Mouse (Mus musculus) heart, embryonic 16.5 days (tissue): ENCODE measurements around the gene Nelfa. TPM values are rescaled to one million over a fixed set of nuclear protein-coding genes. Genes with fewer than 3 reads are reported as not detected.
"Not testable (repeated sequence)": the region's sequence is repeated elsewhere in the genome, so short reads cannot be mapped to it uniquely, and the experiment has no call there.

Experiments
- ATAC-seq: fragments of 200-750 bp; cut with Nextera tagmentation; replicated peaks from 2 replicates; pipeline ENCODE4 v1.8.0; 2017; ENCODE audit warnings: moderate number of reproducible peaks; ENCODE audit not compliant: insufficient read depth, low FRiP score; ENCODE audit errors: extremely low read depth
- H3K27ac ChIP-seq: fragments of 300-500 bp; sonication (generic); 2 replicates; pipeline ENCODE4 v1.5.1; 2014; ENCODE audit warnings: mild to moderate bottlenecking, low read length, control low read depth, moderate library complexity
- H3K27me3 ChIP-seq: fragments of 300-500 bp; sonication (generic); 2 replicates; pipeline ENCODE4 v1.6.1; 2014; ENCODE audit warnings: low read length, mixed read lengths; ENCODE audit not compliant: control insufficient read depth, insufficient read depth
- H3K36me3 ChIP-seq: fragments of 300-500 bp; sonication (generic); 2 replicates; pipeline ENCODE4 v1.6.1; 2014; ENCODE audit not compliant: control insufficient read depth, insufficient read depth
- H3K4me1 ChIP-seq: fragments of 300-500 bp; sonication (generic); 2 replicates; pipeline ENCODE4 v1.6.1; 2014; ENCODE audit warnings: low read length, mixed read lengths; ENCODE audit not compliant: control insufficient read depth, insufficient read depth
- H3K4me2 ChIP-seq: fragments of 300-500 bp; sonication (generic); 2 replicates; pipeline ENCODE4 v1.6.1; 2014; ENCODE audit warnings: low read depth, mild to moderate bottlenecking, control low read depth, low read length
- H3K4me3 ChIP-seq: fragments of 300-500 bp; sonication (generic); 2 replicates; pipeline ENCODE4 v1.5.1; 2014; ENCODE audit warnings: mild to moderate bottlenecking, control low read depth, low read length
- H3K9ac ChIP-seq: fragments of 300-500 bp; sonication (generic); 2 replicates; pipeline ENCODE4 v1.6.1; 2014; ENCODE audit warnings: low read length, control low read depth
- H3K9me3 ChIP-seq: fragments of 300-500 bp; sonication (generic); replicated peaks from 2 replicates; pipeline ENCODE4 v1.6.1; 2016; ENCODE audit warnings: low read length; ENCODE audit not compliant: control insufficient read depth
- WGBS: fragments of 180-500 bp; shearing (Covaris S2); extraction: QIAGEN DNeasy Blood & Tissue Kit; methylation state at CpG from one replicate; pipeline ENCODE4 v1.1.7; 2014; 5-methylcytosine and 5-hydroxymethylcytosine counted together
- polyA plus RNA-seq: library from polyadenylated mRNA; unstranded; fragments of >200 nt; fragmentation: Nextera tagmentation; extraction: Ambion mirVana; gene quantifications from 2 replicates; pipeline ENCODE4 v1.2.1, GENCODE M21; 2015

Gene Nelfa
- polyA plus RNA-seq, 1 experiment from 2014 or later, result 32.9 TPM

- no peak overlapping the region for H3K27ac ChIP-seq
- no peak overlapping the region for H3K9ac ChIP-seq
- H3K27me3 ChIP-seq, result no peaks in the 10 kb centered on the region
- ATAC-seq, result no peak
- H3K4me1 ChIP-seq, result no peaks in the 10 kb centered on the region
- peak overlapping the region; percentile 10; the same call in 1 of the 2 replicates for H3K4me3 ChIP-seq
- H3K9me3 ChIP-seq, result peaks cover 14% of the 10 kb centered on the region
- 0 out of 2 replicates have a peak overlapping the region, but pooled peaks have one; percentile 29 for H3K4me2 ChIP-seq
- no peaks in the 10 kb centered on the region for H3K36me3 ChIP-seq
- WGBS, result 83% methylated on average over 17 of the region's 17 CpGs
Observed at GRCm38 (mm10) chr5:33953471-33954185, 17.4 kb upstream of the Nelfa start.

- H3K9ac ChIP-seq, result no peak overlapping the region
- H3K4me2 ChIP-seq, result no peak overlapping the region
- 86% methylated on average over 4 of the region's 4 CpGs for WGBS
- no peak overlapping the region for H3K27ac ChIP-seq
- H3K9me3 ChIP-seq, result peaks cover 12% of the 10 kb centered on the region
- no peaks in the 10 kb centered on the region for H3K36me3 ChIP-seq
- no peak overlapping the region for H3K4me3 ChIP-seq
- no peaks in the 10 kb centered on the region for H3K27me3 ChIP-seq
- H3K4me1 ChIP-seq, result no peaks in the 10 kb centered on the region
- ATAC-seq, result no peak
Observed at GRCm38 (mm10) chr5:33948314-33948713, 12.1 kb upstream of the Nelfa start.

DNA sequence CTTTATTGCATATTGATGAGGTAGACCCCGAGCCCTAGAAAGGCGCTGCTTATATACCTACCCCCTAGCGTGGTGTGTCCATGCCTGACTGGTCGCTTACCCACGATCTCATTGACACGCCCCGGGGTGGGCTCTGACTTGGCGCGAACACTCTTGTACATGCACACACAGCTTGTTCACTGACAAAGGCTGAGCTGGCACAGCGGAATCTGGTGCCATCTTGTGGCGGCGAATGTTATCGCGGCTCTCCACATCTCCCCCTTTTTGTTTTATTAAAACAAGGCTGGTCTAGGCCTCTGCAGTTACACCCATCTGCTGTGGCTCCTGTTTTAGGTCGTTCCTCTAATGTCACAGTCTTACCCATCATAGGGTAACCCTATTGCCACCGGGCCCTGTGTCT lies 10.8 kb upstream of the Nelfa start:
- not testable (repeated sequence) for H3K9ac ChIP-seq, H3K4me1 ChIP-seq, H3K36me3 ChIP-seq, H3K4me3 ChIP-seq, ATAC-seq, H3K27ac ChIP-seq, H3K4me2 ChIP-seq, H3K27me3 ChIP-seq
- H3K9me3 ChIP-seq, result peaks cover 11% of the 10 kb centered on the region; the same call in 1 of the 2 replicates
- WGBS, result 87% methylated on average over 16 of the region's 16 CpGs

- Histone ChIP-seq H3K9me3 (peaks cover 6% of the 10 kb centered on the region; the same call in 1 of the 2 replicates), H3K4me1 (peaks cover 19% of the 10 kb centered on the region), H3K4me2 (no peak overlapping the region), H3K27me3 (no peaks in the 10 kb centered on the region), H3K4me3 (no peak overlapping the region), H3K36me3 (peaks cover 11% of the 10 kb centered on the region; the same call in 1 of the 2 replicates), H3K27ac (no peak overlapping the region), H3K9ac (no peak overlapping the region)
- ATAC-seq, result no peak
- WGBS, result 68% methylated on average over 3 of the region's 3 CpGs
Observed at GRCm38 (mm10) chr5:33938448-33938847, 2.2 kb upstream of the Nelfa start.

DNA sequence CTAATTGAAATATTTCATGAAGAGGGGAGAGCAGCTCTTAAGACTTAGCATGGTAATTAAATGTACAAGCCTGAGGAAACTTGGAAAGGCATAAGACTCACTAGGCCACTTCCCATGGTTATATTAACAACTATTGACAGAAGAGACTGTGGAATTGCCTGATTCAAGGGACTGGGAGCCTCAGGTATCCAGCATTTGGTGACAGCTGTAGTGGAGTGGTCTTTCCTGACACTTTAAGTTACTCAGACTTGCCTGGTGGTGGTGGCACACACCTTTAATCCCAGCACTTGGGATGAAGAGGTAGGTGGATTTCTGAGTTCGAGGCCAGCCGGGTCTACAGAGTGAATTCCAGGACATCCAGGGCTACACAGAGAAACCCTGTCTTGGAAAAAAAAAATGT lies 1.0 kb upstream of the Nelfa start:
- Histone ChIP-seq H3K4me3 (no peak overlapping the region; the same call in 1 of the 2 replicates), H3K9ac (peak overlapping the region; percentile 79), H3K9me3 (peaks cover 5% of the 10 kb centered on the region; the same call in 1 of the 2 replicates), H3K27me3 (no peaks in the 10 kb centered on the region), H3K36me3 (peaks cover 14% of the 10 kb centered on the region), H3K27ac (no peak overlapping the region), H3K4me2 (peak overlapping the region; percentile 91), H3K4me1 (peaks cover 19% of the 10 kb centered on the region)
- 95% methylated on average over 2 of the region's 2 CpGs for WGBS
- ATAC-seq, result no peak

DNA sequence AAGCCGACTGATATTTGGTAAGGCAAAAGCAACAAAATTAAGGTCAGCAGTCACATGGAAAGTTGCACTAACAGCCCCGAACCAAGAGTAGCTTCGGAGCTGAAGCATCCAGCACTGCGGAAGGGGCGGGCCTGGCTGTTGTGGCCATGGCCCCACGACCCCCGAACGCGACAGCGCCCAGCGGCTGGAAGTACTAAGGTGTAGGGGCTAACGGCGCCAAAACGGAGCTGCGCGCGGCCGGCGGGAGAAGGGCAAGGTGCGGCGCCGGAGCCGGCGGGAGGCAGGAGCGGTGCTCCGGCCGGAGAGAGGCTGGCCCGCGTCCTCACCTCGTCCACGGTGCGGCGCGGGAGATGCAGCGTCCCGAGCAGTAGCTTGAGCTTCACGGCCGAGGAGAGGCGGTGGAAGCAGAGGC lies 507 bp downstream of the Nelfa start:
- peak; percentile 52 for ATAC-seq
- peak overlapping the region; percentile 57 for H3K4me2 ChIP-seq
- peaks cover 19% of the 10 kb centered on the region for H3K4me1 ChIP-seq
- H3K9me3 ChIP-seq, result no peaks in the 10 kb centered on the region
- WGBS, result under 1% methylated on average over 39 of the region's 39 CpGs
- H3K27me3 ChIP-seq, result no peaks in the 10 kb centered on the region
- H3K27ac ChIP-seq, result peak overlapping the region; percentile 94
- H3K4me3 ChIP-seq, result peak overlapping the region; percentile 98
- H3K9ac ChIP-seq, result peak overlapping the region; percentile 95
- peaks cover 16% of the 10 kb centered on the region for H3K36me3 ChIP-seq

DNA sequence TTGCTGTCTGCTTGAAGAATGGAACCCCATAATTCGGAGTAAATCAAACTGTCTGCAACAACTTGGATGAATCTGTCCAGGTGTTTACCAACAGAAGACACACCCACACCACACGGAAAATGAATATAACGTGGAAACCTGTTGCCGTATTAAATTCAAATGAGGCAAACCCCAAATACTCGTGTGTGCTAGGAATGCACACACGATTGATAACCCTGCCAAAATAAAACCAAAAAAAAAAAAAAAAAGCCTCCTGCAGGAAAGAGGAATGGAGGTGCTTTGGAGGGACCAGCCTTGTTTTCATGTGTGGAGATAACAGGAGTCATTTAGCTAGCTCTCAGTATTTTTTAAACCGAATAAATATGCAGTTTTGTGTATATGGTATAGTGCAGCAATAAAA lies 1.3 kb downstream of the Nelfa start:
- ATAC-seq, result no peak
- H3K9me3 ChIP-seq, result no peaks in the 10 kb centered on the region
- H3K36me3 ChIP-seq, result peaks cover 17% of the 10 kb centered on the region
- H3K4me1 ChIP-seq, result peaks cover 19% of the 10 kb centered on the region
- peak overlapping the region; percentile 57 for H3K4me2 ChIP-seq
- WGBS, result 65% methylated on average over 7 of the region's 7 CpGs
- H3K27me3 ChIP-seq, result no peaks in the 10 kb centered on the region
- H3K9ac ChIP-seq, result no peak overlapping the region; the same call in 1 of the 2 replicates
- no peak overlapping the region for H3K27ac ChIP-seq
- H3K4me3 ChIP-seq, result peak overlapping the region; percentile 98

- Histone ChIP-seq H3K4me3 (no peak overlapping the region), H3K9ac (no peak overlapping the region), H3K4me2 (peak overlapping the region; percentile 24; the same call in 1 of the 2 replicates), H3K4me1 (peaks cover 19% of the 10 kb centered on the region), H3K27ac (no peak overlapping the region), H3K36me3 (peaks cover 21% of the 10 kb centered on the region), H3K9me3 (peaks cover 3% of the 10 kb centered on the region; the same call in 1 of the 2 replicates), H3K27me3 (no peaks in the 10 kb centered on the region)
- 79% methylated on average over 2 of the region's 2 CpGs for WGBS
- ATAC-seq, result no peak
Observed at GRCm38 (mm10) chr5:33934081-33934480, 2.1 kb downstream of the Nelfa start.

DNA sequence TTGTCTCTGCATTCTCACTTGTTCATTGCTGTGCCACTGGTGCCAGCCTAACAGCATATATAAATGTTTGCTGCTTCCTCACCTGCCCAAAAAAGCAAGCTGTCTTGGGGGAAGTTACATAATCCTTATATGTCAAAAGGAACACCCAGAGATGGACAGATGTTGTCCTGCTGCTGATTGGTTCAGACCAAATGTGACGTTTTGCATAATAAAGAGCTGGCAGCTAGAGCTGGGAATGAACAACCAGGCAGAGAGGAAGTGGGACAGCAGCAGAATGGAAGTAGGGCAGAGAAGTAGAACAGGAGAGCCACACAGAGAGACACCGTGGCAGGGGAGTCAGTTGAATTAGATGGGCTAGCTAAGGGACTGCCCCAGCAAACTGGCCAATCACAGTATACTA lies 3.8 kb downstream of the Nelfa start:
- Histone ChIP-seq H3K9ac (no peak overlapping the region), H3K27ac (no peak overlapping the region), H3K4me1 (peaks cover 19% of the 10 kb centered on the region), H3K4me3 (no peak overlapping the region), H3K27me3 (no peaks in the 10 kb centered on the region), H3K9me3 (peaks cover 7% of the 10 kb centered on the region), H3K4me2 (no peak overlapping the region), H3K36me3 (peaks cover 33% of the 10 kb centered on the region)
- ATAC-seq, result no peak
- WGBS, result 83% methylated on average over 2 of the region's 2 CpGs
